Mouse (Mus musculus) embryonic facial prominence, embryonic 14.5 days (tissue): ENCODE measurements around the gene Apoc1. TPM values are rescaled to one million over a fixed set of nuclear protein-coding genes. Genes with fewer than 3 reads are reported as not detected.

Experiments
- ATAC-seq: fragments of 200-750 bp; cut with Nextera tagmentation; 2 replicates; pipeline ENCODE4 v1.8.0; 2017; ENCODE audit warnings: low read depth, moderate number of reproducible peaks, moderate TSS enrichment
- DNase-seq: peaks from one replicate; pipeline ENCODE4 v3.0.0-alpha.2; 2015; ENCODE audit warnings: low spot score
- H3K27ac ChIP-seq: fragments of 300-500 bp; sonication (generic); replicated peaks from 2 replicates; pipeline ENCODE4 v1.5.1; 2014; ENCODE audit warnings: low read depth, mild to moderate bottlenecking, low read length, moderate library complexity
- H3K27me3 ChIP-seq: fragments of 300-500 bp; sonication (generic); replicated peaks from 2 replicates; pipeline ENCODE4 v1.6.1; 2014; ENCODE audit warnings: low read length; ENCODE audit not compliant: control insufficient read depth, insufficient read depth
- H3K36me3 ChIP-seq: fragments of 300-500 bp; sonication (generic); 2 replicates; pipeline ENCODE4 v1.6.1; 2014; ENCODE audit warnings: low read length, mixed read lengths; ENCODE audit not compliant: control insufficient read depth, insufficient read depth
- H3K4me1 ChIP-seq: fragments of 300-500 bp; sonication (generic); 2 replicates; pipeline ENCODE4 v1.6.1; 2014; ENCODE audit warnings: antibody characterized with exemption, low read length; ENCODE audit not compliant: control insufficient read depth, insufficient read depth
- H3K4me2 ChIP-seq: fragments of 300-500 bp; sonication (generic); 2 replicates; pipeline ENCODE4 v1.6.1; 2014; ENCODE audit warnings: low read depth, mild to moderate bottlenecking, low read length, moderate library complexity, mixed read lengths
- H3K4me3 ChIP-seq: fragments of 300-500 bp; sonication (generic); 2 replicates; pipeline ENCODE4 v1.5.1; 2014; ENCODE audit warnings: low read depth, mild to moderate bottlenecking, low read length
- H3K9ac ChIP-seq: fragments of 300-500 bp; sonication (generic); 2 replicates; pipeline ENCODE4 v1.6.1; 2014; ENCODE audit warnings: low read depth, mild to moderate bottlenecking, low read length, moderate library complexity, mixed read lengths
- H3K9me3 ChIP-seq: fragments of 300-500 bp; sonication (generic); 2 replicates; pipeline ENCODE4 v1.6.1; 2016; ENCODE audit warnings: low read length; ENCODE audit not compliant: control insufficient read depth
- WGBS: fragments of 180-500 bp; shearing (Covaris S2); extraction: QIAGEN DNeasy Blood & Tissue Kit; methylation state at CpG from one replicate; pipeline ENCODE4 v1.1.7; 2014; 5-methylcytosine and 5-hydroxymethylcytosine counted together
- polyA plus RNA-seq: library from polyadenylated mRNA; unstranded; fragments of >200 nt; fragmentation: Nextera tagmentation; extraction: Ambion mirVana; gene quantifications from 2 replicates; pipeline ENCODE4 v1.2.1, GENCODE M21; 2014

Gene Apoc1
- polyA plus RNA-seq, 1 experiment from 2014 or later, result 19.0 TPM

DNA sequence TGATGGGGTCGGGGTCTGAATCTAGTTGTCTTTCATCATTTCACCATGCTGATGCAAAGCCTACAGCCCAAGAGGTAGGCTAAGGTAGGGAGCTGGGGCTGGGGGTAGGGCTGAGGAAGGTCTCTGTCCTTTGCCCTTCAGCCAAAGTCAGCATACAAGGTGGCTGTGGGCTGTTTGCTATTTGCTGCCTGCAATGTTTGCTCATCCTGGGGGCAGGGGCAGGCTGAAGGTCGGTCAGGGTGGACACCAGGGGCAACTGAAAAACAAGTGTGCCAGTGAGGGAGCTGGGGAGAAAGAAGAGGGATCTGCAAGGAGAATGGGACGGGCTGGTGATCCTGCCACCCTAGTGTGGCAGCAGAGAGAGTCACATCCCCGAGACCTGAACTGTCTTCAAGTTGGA, 7.1 kb downstream of the Apoc1 start:
- no peaks in the 10 kb centered on the region for H3K9me3 ChIP-seq
- no peak overlapping the region for H3K4me2 ChIP-seq
- no peak for ATAC-seq
- no peak for DNase-seq
- no peaks in the 10 kb centered on the region for H3K36me3 ChIP-seq
- 65% methylated on average over 4 of the region's 4 CpGs for WGBS
- H3K4me1 ChIP-seq, result no peaks in the 10 kb centered on the region; the same call in 1 of the 2 replicates
- no peak overlapping the region for H3K27ac ChIP-seq
- no peak overlapping the region for H3K9ac ChIP-seq
- no peaks in the 10 kb centered on the region for H3K27me3 ChIP-seq
- no peak overlapping the region for H3K4me3 ChIP-seq

DNA sequence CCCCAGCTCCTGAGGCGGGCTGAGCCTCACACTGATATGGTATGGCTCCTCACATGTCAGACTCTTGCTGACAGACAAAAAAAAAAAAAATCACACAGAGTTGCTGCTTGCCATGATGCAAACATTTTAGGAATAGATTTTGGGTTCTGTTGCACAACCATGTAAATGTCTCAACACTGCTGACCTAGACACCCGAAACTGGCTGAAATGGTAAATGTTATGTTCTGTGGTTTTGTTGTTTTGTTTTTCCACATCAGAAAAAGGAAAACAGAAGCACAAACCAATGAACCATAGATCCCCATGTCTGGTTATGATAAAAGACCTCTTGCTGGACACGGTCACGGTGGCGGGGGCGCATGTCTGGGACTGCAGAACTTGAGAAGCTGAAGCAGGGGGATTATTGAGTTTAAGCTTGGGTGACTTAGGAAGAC, 8.7 kb downstream of the Apoc1 start:
- Histone ChIP-seq H3K27me3 (no peaks in the 10 kb centered on the region), H3K4me2 (no peak overlapping the region), H3K9ac (no peak overlapping the region), H3K4me1 (no peaks in the 10 kb centered on the region; the same call in 1 of the 2 replicates), H3K4me3 (no peak overlapping the region), H3K36me3 (no peaks in the 10 kb centered on the region), H3K27ac (no peak overlapping the region), H3K9me3 (no peaks in the 10 kb centered on the region)
- DNase-seq, result no peak
- no peak for ATAC-seq
- 65% methylated on average over 6 of the region's 6 CpGs for WGBS

DNA sequence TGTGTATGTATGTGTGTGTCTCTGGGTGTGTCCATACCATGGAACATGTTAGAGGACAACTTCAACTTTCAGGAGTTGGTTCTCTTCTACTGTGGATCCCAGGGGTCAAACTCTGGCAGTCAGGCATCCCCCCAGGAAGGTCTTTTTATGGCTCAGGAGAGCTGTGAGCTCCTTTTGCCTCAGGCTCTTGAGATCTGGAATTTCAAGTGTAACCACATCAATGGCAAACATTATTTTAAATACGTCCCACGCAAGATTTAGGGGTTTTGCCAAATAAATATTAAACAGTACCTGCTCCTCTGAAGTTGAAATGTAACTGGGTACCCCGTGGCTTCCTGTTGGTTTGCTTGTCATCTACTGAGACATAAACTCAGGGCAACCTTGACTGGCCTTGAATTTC, 9.5 kb downstream of the Apoc1 start:
- Histone ChIP-seq H3K27ac (no peak overlapping the region), H3K4me3 (no peak overlapping the region), H3K4me1 (no peaks in the 10 kb centered on the region; the same call in 1 of the 2 replicates), H3K36me3 (no peaks in the 10 kb centered on the region), H3K4me2 (no peak overlapping the region), H3K27me3 (no peaks in the 10 kb centered on the region), H3K9ac (no peak overlapping the region), H3K9me3 (no peaks in the 10 kb centered on the region)
- WGBS, result 47% methylated on average over 3 of the region's 3 CpGs
- DNase-seq, result no peak
- ATAC-seq, result no peak

DNA sequence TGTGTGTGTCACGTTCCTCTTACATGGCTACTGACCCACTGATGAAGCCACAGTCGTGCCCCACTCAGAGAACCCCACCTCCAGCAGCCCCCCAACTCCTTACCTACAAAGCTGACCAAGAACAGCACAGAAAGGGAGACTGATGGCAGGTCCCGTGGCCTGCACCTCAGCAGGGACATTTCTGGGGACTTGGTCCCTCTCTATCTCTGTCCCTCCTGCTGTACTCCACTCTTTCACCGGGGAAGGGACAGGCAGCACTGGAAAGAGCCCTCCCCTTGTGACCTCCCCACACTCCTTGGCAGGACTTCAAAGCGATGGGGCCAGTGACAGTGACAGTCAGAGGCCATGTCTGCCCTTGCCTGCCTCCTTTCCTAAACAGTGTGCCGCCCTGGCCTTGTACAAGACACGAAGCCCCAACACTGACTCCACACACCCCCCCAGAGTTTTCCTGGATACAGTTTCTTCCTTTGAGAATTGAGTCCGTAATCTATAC, 11.2 kb downstream of the Apoc1 start, which contains the start of the genes Gm44805 and Apoc4:
Gene Gm44805, minus strand, starts transcription at position 222 of the 493 bp plus-strand sequence.
Gene Apoc4, minus strand, starts transcription at position 278 of the 493 bp plus-strand sequence.
- Histone ChIP-seq H3K9ac (no peak within 1 kb of the TSS), H3K27ac (no peak within 1 kb of the TSS), H3K36me3 (no peaks in the 10 kb centered on the region), H3K4me3 (no peak within 1 kb of the TSS), H3K4me2 (no peak within 1 kb of the TSS), H3K27me3 (no peaks in the 10 kb centered on the region), H3K4me1 (no peaks in the 10 kb centered on the region; the same call in 1 of the 2 replicates), H3K9me3 (no peaks in the 10 kb centered on the region)
- no peak for DNase-seq
- ATAC-seq, result no peak
- WGBS, result 61% methylated on average over 6 of the region's 8 CpGs

DNA sequence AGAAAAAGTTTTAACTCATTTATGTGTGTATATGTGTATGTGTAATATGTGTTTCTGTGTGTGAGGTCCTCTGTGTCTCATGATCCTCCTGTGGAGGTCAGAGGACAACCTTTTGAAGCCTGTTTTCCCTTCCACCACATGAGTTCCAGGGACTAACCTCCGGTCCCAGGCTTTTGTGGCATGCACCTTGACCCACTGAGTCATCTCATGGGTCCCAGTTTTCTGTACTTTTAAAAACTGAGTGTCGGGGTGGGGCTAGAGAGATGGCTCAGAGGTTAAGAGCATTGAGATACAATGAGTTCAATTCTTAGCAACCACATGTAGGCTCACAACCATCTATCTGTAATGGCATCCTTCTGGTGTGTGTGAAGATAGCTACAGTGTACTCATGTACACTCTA, 11.8 kb downstream of the Apoc1 start:
- no peaks in the 10 kb centered on the region for H3K27me3 ChIP-seq
- H3K9me3 ChIP-seq, result no peaks in the 10 kb centered on the region
- 79% methylated on average over 2 of the region's 2 CpGs for WGBS
- H3K27ac ChIP-seq, result no peak overlapping the region
- no peak overlapping the region for H3K4me2 ChIP-seq
- H3K9ac ChIP-seq, result no peak overlapping the region
- no peak for ATAC-seq
- H3K4me1 ChIP-seq, result no peaks in the 10 kb centered on the region; the same call in 1 of the 2 replicates
- no peaks in the 10 kb centered on the region for H3K36me3 ChIP-seq
- no peak overlapping the region for H3K4me3 ChIP-seq
- no peak for DNase-seq

DNA sequence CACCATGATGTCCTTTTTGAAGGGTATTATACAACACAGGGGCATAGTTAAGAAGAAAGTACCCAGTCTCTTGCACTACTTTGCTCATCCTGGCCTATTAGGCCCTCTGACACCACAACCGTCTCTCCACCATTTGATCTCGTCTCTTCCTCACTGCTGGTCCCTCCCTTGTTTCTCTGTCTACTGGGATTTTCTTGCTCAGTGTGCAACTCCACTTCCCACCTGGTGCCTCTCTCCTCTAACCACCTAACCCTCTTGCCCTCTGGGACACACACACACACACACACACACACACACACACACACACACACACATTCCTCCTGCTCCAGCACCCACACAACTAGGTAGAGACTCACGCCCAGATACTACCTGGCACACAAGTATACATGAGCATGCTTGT, 13.6 kb downstream of the Apoc1 start:
- H3K9ac ChIP-seq, result no peak overlapping the region
- no peaks in the 10 kb centered on the region for H3K9me3 ChIP-seq
- no peak overlapping the region for H3K4me2 ChIP-seq
- no peak overlapping the region for H3K4me3 ChIP-seq
- no peaks in the 10 kb centered on the region for H3K27me3 ChIP-seq
- ATAC-seq (no peak), DNase-seq (no peak)
- H3K36me3 ChIP-seq, result no peaks in the 10 kb centered on the region
- H3K27ac ChIP-seq, result no peak overlapping the region
- 89% methylated on average over 3 of the region's 3 CpGs for WGBS
- no peaks in the 10 kb centered on the region; the same call in 1 of the 2 replicates for H3K4me1 ChIP-seq

DNA sequence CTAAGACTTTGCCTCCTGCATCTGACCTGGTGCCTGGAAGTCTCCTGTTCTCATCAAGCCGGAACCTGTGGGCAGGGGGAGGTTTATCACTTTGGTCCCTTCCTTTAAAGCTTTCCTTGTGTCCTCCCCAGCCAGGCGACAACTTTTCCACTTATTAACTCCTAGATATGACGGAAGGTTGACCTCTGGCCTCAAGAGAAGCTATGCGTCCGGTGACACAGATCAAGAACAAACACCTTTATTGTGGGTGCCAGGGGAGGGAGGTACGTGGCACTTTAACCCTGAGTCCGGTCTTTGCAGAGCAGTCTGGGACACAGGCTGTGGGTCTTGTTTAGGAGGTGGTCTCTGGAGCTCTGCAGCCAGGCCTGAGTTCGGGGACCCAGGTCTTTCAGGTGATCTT, 14.6 kb downstream of the Apoc1 start, which contains the start of gene Apoc2:
Gene Apoc2, minus strand, starts transcription at position 70 of the 400 bp plus-strand sequence.
- ATAC-seq, result no peak

DNA sequence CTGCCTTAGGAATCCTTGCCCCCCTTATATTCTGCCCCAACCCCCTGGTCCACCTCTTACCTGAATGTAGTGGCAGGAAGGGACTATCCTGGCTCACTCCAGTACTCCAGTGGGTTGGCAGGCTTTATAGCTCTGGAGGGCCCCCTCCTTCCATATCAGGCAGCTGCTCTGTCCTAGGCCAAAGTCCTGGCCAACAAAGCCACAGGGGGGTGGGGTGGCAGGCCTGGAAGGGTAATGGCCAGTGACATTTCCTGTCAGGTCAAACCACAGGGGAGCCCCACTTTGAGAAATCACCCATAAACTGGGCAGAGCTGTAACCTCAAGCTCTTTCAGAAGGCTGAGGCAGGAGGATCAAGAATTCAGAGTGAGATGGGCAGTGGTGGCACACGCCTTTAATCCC, 15.8 kb downstream of the Apoc1 start:
- Histone ChIP-seq H3K4me2 (no peak overlapping the region), H3K36me3 (no peaks in the 10 kb centered on the region), H3K9me3 (no peaks in the 10 kb centered on the region), H3K4me3 (no peak overlapping the region), H3K27ac (no peak overlapping the region), H3K27me3 (no peaks in the 10 kb centered on the region), H3K4me1 (no peaks in the 10 kb centered on the region), H3K9ac (no peak overlapping the region)
- DNase-seq (no peak), ATAC-seq (no peak)
- WGBS, result 85% methylated on average over 1 of the region's 1 CpGs

More for the DNA sequence above, 14.6 kb downstream of the Apoc1 start, which contains the start of gene Apoc2:
- Histone ChIP-seq H3K4me2 (no peak within 1 kb of the TSS), H3K27ac (no peak within 1 kb of the TSS), H3K9me3 (no peaks in the 10 kb centered on the region), H3K4me3 (no peak within 1 kb of the TSS), H3K36me3 (no peaks in the 10 kb centered on the region), H3K9ac (no peak within 1 kb of the TSS), H3K4me1 (no peaks in the 10 kb centered on the region), H3K27me3 (no peaks in the 10 kb centered on the region)
- DNase-seq, result no peak
- WGBS, result 69% methylated on average over 8 of the region's 8 CpGs

DNA sequence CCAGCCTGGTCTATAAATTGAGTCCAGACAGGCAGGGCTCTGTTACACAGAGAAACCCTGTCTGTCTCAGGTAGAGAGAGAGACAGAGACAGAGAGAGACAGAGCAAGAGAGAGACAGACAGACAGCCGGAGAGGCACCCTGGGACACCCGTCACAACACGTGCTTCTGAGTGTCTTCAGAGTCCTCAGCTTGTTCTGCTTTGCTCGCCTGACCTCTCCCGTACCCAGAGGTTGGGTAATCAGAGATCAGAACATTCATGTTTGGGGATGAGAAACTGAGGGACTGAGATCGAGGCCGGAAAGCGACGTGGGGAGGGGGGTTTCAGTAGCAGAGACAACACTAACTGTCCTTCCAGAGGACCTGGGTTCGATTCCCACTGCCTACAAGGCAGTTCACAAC, 16.6 kb downstream of the Apoc1 start:
- 76% methylated on average over 10 of the region's 10 CpGs for WGBS
- Histone ChIP-seq H3K27me3 (no peaks in the 10 kb centered on the region), H3K4me3 (no peak overlapping the region), H3K4me1 (no peaks in the 10 kb centered on the region), H3K4me2 (no peak overlapping the region), H3K9me3 (no peaks in the 10 kb centered on the region), H3K36me3 (no peaks in the 10 kb centered on the region), H3K27ac (no peak overlapping the region), H3K9ac (no peak overlapping the region)
- no peak for ATAC-seq
- no peak for DNase-seq
